Mouse (Mus musculus): Measurements from ENCODE around the gene Limk2.

DNA sequence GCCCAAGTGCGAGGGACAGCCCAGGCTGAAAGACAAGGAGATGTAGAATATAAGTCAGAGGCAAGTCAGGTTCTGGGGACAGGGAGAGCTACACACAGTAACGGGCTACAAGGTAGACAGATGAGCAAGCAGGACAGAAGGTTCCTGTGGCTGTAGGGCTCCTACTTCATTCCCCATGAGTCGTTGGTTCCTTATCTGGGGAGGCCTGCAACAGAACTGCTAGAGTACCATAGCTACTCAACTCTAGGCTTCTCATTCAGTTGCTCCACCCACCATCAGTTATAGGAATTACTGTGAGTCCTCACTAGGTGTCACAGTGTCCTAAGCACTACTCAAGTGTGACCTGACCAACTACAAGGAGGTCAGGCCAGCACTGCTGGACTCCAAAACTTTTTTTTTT, 6.0 kb downstream of the Limk2 start:
- TF ChIP-seq MYOG (IDR thresholded peaks at IDR 0.05; ENCODE audit: control insufficient read depth in 1 of 3, insufficient read depth in 1 of 3, insufficient read length in 2 of 3, low read depth in 2 of 3) = no peak
- TF ChIP-seq MYOD1 (IDR thresholded peaks at IDR 0.05; ENCODE audit: control insufficient read depth in 1 of 3, insufficient read length in 2 of 3, low read depth in 2 of 3) = no peak
- no peak for TF ChIP-seq POLR2A (IDR thresholded peaks at IDR 0.05; ENCODE audit: insufficient read length, low read depth)
- no peak for TF ChIP-seq USF1 (IDR thresholded peaks at IDR 0.05; ENCODE audit: low read depth)
- TF ChIP-seq MAX (IDR thresholded peaks at IDR 0.05; ENCODE audit: low read depth) = no peak
- TF ChIP-seq REST (IDR thresholded peaks at IDR 0.05; ENCODE audit: insufficient read depth, insufficient read length) = no peak
- TF ChIP-seq E2F4 (IDR thresholded peaks at IDR 0.05; ENCODE audit: insufficient read depth) = no peak
- TF ChIP-seq CEBPB (IDR thresholded peaks at IDR 0.05; ENCODE audit: insufficient read depth, poor library complexity, severe bottlenecking) = no peak
- no peak for TF ChIP-seq TCF12 (IDR thresholded peaks at IDR 0.05; ENCODE audit: insufficient read depth, poor library complexity, severe bottlenecking)
- TF ChIP-seq SRF (IDR thresholded peaks at IDR 0.05; ENCODE audit: control insufficient read depth, insufficient read length, low read depth) = no peak
- no peak for TF ChIP-seq TCF3 (IDR thresholded peaks at IDR 0.05; ENCODE audit: insufficient read length, low read depth)

Measured in myocyte (in vitro differentiated cells).